Mouse (Mus musculus) embryonic facial prominence, embryonic 10.5 days (tissue): ENCODE data around the gene Tmcc3. TPM values are rescaled to one million over a fixed set of nuclear protein-coding genes. Genes with fewer than 3 reads are reported as not detected.
"Not testable (repeated sequence)": the region's sequence is repeated elsewhere in the genome, so short reads cannot be mapped to it uniquely, and the experiment has no call there.

Experiments
- DNase-seq: peaks from one replicate; pipeline ENCODE4 v3.0.0-alpha.2; 2017; ENCODE audit warnings: low spot score
- H3K27ac ChIP-seq: fragments of 300-500 bp; sonication (generic); replicated peaks from 2 replicates; pipeline ENCODE4 v1.5.1; 2016; ENCODE audit warnings: mild to moderate bottlenecking
- H3K27me3 ChIP-seq: fragments of 300-500 bp; sonication (generic); replicated peaks from 2 replicates; pipeline ENCODE4 v1.6.1; 2016; ENCODE audit warnings: low read depth, mild to moderate bottlenecking; ENCODE audit not compliant: poor library complexity, severe bottlenecking
- H3K36me3 ChIP-seq: fragments of 300-500 bp; sonication (generic); replicated peaks from 2 replicates; pipeline ENCODE4 v1.6.1; 2016; ENCODE audit warnings: mild to moderate bottlenecking, moderate library complexity
- H3K4me1 ChIP-seq: fragments of 300-500 bp; sonication (generic); 2 replicates; pipeline ENCODE4 v1.6.1; 2016
- H3K4me3 ChIP-seq: fragments of 300-500 bp; sonication (generic); 2 replicates; pipeline ENCODE4 v1.5.1; 2016; ENCODE audit warnings: mild to moderate bottlenecking, moderate library complexity
- H3K9me3 ChIP-seq: fragments of 300-500 bp; sonication (generic); 2 replicates; pipeline ENCODE4 v1.6.1; 2016; ENCODE audit warnings: mild to moderate bottlenecking
- WGBS: fragments of 180-500 bp; shearing (Covaris S2); methylation state at CpG from one replicate; pipeline ENCODE4 v1.1.7; 2016; 5-methylcytosine and 5-hydroxymethylcytosine counted together
- polyA plus RNA-seq: library from polyadenylated mRNA; unstranded; fragments of >200 nt; fragmentation: Nextera tagmentation; extraction: Ambion mirVana; gene quantifications from 2 replicates; pipeline ENCODE4 v1.2.1, GENCODE M21; 2016

The Tmcc3 gene
- polyA plus RNA-seq, 1 experiment from 2014 or later: 3.2 TPM

- H3K4me3 ChIP-seq: no peak overlapping the region
- H3K9me3 ChIP-seq: no peaks in the 10 kb centered on the region
- no peaks in the 10 kb centered on the region for H3K27me3 ChIP-seq
- H3K4me1 ChIP-seq: peaks cover 26% of the 10 kb centered on the region
- 63% methylated on average over 8 of the region's 8 CpGs for WGBS
- no peaks in the 10 kb centered on the region for H3K36me3 ChIP-seq
- H3K27ac ChIP-seq: no peak overlapping the region
- no peak for DNase-seq
Measured at GRCm38 (mm10) chr10:94575958-94576357, 264.2 kb downstream of the Tmcc3 start.

DNA sequence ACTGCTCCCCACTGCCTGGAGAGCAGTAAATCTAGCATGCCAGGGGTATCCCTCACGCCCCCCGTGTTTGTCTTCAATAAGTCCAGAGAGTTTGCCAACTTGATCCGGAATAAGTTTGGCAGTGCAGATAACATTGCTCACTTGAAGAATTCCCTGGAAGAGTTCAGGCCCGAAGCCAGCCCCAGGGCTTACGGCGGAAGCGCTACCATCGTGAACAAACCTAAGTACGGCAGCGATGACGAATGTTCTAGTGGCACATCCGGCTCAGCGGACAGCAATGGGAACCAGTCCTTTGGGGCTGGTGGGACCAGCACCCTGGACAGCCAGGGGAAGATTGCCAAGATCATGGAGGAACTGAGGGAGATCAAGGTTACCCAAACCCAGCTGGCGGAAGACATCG is 267.1 kb downstream of the Tmcc3 start:
- no peak overlapping the region for H3K27ac ChIP-seq
- H3K9me3 ChIP-seq: no peaks in the 10 kb centered on the region
- DNase-seq: no peak
- H3K4me1 ChIP-seq: peaks cover 24% of the 10 kb centered on the region
- no peaks in the 10 kb centered on the region for H3K27me3 ChIP-seq
- no peak overlapping the region for H3K4me3 ChIP-seq
- H3K36me3 ChIP-seq: no peaks in the 10 kb centered on the region
- 95% methylated on average over 15 of the region's 15 CpGs for WGBS

DNA sequence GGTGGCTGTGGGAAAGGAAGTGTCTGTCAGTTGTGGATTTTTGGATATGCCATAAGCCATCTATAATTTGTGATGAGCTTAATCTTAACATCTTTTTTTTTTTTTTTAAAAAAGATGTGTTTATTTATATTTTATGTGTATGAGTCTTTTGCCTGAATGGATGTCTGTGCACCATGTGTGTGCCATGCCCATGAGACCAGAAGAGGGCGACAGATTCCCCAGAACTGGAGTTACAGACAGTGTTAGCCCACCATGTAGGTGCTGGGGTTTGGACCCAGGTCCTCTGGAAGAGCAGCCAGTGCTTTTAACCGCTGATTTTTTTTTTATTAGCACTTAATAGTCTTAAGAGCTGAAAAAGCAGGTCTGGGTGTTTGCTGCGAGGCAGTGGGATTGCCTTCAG is 269.6 kb downstream of the Tmcc3 start:
- WGBS: 87% methylated on average over 3 of the region's 3 CpGs

GRCm38 (mm10) chr10:94583714-94584113 is 272.0 kb downstream of the Tmcc3 start:
- no peaks in the 10 kb centered on the region for H3K36me3 ChIP-seq
- no peak for DNase-seq
- no peaks in the 10 kb centered on the region for H3K27me3 ChIP-seq
- peaks cover 27% of the 10 kb centered on the region for H3K4me1 ChIP-seq
- H3K9me3 ChIP-seq: no peaks in the 10 kb centered on the region
- H3K4me3 ChIP-seq: no peak overlapping the region
- WGBS: 73% methylated on average over 4 of the region's 4 CpGs
- no peak overlapping the region for H3K27ac ChIP-seq

More for the DNA sequence above, 269.6 kb downstream of the Tmcc3 start:
- no peak for DNase-seq
- no peak overlapping the region for H3K4me3 ChIP-seq
- H3K9me3 ChIP-seq: no peaks in the 10 kb centered on the region
- H3K27me3 ChIP-seq: no peaks in the 10 kb centered on the region
- no peak overlapping the region for H3K27ac ChIP-seq
- peaks cover 26% of the 10 kb centered on the region for H3K4me1 ChIP-seq
- no peaks in the 10 kb centered on the region for H3K36me3 ChIP-seq

- peaks cover 27% of the 10 kb centered on the region for H3K4me1 ChIP-seq
- 69% methylated on average over 17 of the region's 17 CpGs for WGBS
- H3K27ac ChIP-seq: 0 out of 2 replicates have a peak overlapping the region, but pooled peaks have one; percentile 5
- H3K4me3 ChIP-seq: no peak overlapping the region
- no peaks in the 10 kb centered on the region for H3K27me3 ChIP-seq
- DNase-seq: no peak
- H3K9me3 ChIP-seq: no peaks in the 10 kb centered on the region
- no peaks in the 10 kb centered on the region for H3K36me3 ChIP-seq
Measured at GRCm38 (mm10) chr10:94584851-94585359, 273.2 kb downstream of the Tmcc3 start.

DNA sequence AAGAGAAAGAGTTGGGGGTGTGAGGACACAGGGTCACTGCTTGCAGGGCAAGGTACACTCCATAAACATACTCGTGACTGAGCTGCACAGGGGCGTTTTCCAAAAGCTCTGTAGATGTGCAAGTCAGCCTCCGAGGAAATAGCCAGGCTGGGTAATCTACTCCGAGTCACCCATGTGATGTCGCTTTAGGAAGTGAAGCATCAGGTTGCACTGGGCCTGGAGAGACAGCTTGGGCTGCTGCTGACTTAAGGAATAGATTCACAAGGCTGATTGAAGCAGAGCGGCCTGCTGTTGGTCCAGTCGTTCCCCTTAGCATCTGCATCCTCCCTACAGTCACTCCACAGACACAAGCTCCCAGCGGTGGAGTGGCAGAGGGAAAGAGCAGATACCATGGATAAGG is 274.1 kb downstream of the Tmcc3 start:
- Histone ChIP-seq H3K36me3 (no peaks in the 10 kb centered on the region), H3K27me3 (no peaks in the 10 kb centered on the region), H3K9me3 (no peaks in the 10 kb centered on the region), H3K27ac (no peak overlapping the region), H3K4me3 (no peak overlapping the region), H3K4me1 (peaks cover 27% of the 10 kb centered on the region)
- WGBS: 53% methylated on average over 8 of the region's 8 CpGs
- DNase-seq: peak; percentile 31

GRCm38 (mm10) chr10:94588976-94589375 is 277.2 kb downstream of the Tmcc3 start:
- Histone ChIP-seq H3K9me3 (no peaks in the 10 kb centered on the region), H3K27me3 (no peaks in the 10 kb centered on the region), H3K4me3 (no peak overlapping the region), H3K4me1 (peaks cover 23% of the 10 kb centered on the region), H3K27ac (no peak overlapping the region), H3K36me3 (no peaks in the 10 kb centered on the region)
- WGBS: 91% methylated on average over 5 of the region's 5 CpGs
- no peak for DNase-seq

- H3K27ac ChIP-seq: no peak overlapping the region
- no peak overlapping the region for H3K4me3 ChIP-seq
- H3K27me3 ChIP-seq: no peaks in the 10 kb centered on the region
- no peaks in the 10 kb centered on the region for H3K4me1 ChIP-seq
- 88% methylated on average over 9 of the region's 9 CpGs for WGBS
- no peaks in the 10 kb centered on the region for H3K9me3 ChIP-seq
- no peak for DNase-seq
- no peaks in the 10 kb centered on the region for H3K36me3 ChIP-seq
Measured at GRCm38 (mm10) chr10:94595705-94596104, 284.0 kb downstream of the Tmcc3 start.

- DNase-seq, H3K9me3 ChIP-seq, H3K27ac ChIP-seq, H3K36me3 ChIP-seq, H3K27me3 ChIP-seq, H3K4me3 ChIP-seq, H3K4me1 ChIP-seq: not testable (repeated sequence)
- 85% methylated on average over 2 of the region's 2 CpGs for WGBS
Measured at GRCm38 (mm10) chr10:94599846-94600245, 288.1 kb downstream of the Tmcc3 start.

- 93% methylated on average over 6 of the region's 6 CpGs for WGBS
- DNase-seq: no peak
- Histone ChIP-seq H3K36me3 (no peaks in the 10 kb centered on the region), H3K4me3 (no peak overlapping the region), H3K9me3 (no peaks in the 10 kb centered on the region), H3K27me3 (no peaks in the 10 kb centered on the region), H3K4me1 (no peaks in the 10 kb centered on the region), H3K27ac (no peak overlapping the region)
Measured at GRCm38 (mm10) chr10:94601034-94601433, 289.3 kb downstream of the Tmcc3 start.

DNA sequence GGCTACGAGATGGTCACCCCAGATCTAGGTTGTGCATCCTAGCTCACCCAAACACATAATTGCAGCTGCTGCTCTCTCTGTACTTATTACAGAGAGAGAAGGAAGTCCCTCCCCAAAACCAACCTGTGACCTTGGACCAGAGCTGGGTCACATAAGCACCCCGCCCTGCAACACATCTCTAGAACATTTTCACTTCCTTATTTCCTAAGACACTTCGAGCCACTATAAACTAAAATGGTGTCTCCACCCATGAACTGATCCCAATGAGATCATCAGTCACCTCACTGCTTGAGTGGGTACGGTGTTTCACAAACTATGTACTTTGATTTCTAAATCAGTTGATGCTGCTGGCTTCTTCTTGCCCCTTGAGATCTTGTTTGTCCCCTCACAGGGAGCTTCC is 293.7 kb downstream of the Tmcc3 start:
- 89% methylated on average over 4 of the region's 4 CpGs for WGBS
- DNase-seq: no peak
- no peak overlapping the region for H3K4me3 ChIP-seq

DNA sequence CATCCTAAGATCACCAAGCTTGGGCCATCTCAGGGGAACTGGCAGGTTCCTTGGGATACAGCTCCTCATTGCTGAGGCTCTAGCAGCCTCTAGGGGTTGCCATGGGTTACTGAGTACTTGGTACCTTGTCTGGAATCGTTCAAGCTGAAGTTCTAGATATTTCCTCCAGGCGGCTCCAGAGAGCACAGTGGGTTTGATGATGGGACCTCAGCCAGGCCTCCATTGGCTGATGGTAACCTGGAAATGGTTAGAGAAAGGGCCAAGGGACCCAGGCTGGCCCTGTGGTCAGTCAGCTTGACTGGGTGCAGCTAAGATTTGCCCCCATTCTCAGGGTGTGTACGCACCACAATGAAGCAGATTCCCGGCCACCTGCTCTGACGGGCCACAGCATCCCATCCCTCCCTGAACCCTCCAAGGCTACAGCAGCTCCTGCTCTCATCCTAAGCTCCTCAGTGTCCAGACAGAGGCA is 297.6 kb downstream of the Tmcc3 start:
- no peaks in the 10 kb centered on the region for H3K4me1 ChIP-seq
- WGBS: 58% methylated on average over 5 of the region's 5 CpGs
- no peaks in the 10 kb centered on the region for H3K9me3 ChIP-seq
- no peak overlapping the region for H3K4me3 ChIP-seq
- no peaks in the 10 kb centered on the region for H3K36me3 ChIP-seq
- peak; percentile 73 for DNase-seq
- no peaks in the 10 kb centered on the region; the same call in 1 of the 2 replicates for H3K27me3 ChIP-seq
- H3K27ac ChIP-seq: no peak overlapping the region

More for the DNA sequence above, 293.7 kb downstream of the Tmcc3 start:
- Histone ChIP-seq H3K36me3 (no peaks in the 10 kb centered on the region), H3K9me3 (no peaks in the 10 kb centered on the region), H3K27me3 (no peaks in the 10 kb centered on the region; the same call in 1 of the 2 replicates), H3K27ac (no peak overlapping the region), H3K4me1 (no peaks in the 10 kb centered on the region)

- 74% methylated on average over 13 of the region's 13 CpGs for WGBS
- H3K9me3 ChIP-seq: no peaks in the 10 kb centered on the region
- no peak overlapping the region for H3K27ac ChIP-seq
- no peaks in the 10 kb centered on the region for H3K36me3 ChIP-seq
- no peak for DNase-seq
- no peaks in the 10 kb centered on the region for H3K4me1 ChIP-seq
- no peaks in the 10 kb centered on the region; the same call in 1 of the 2 replicates for H3K27me3 ChIP-seq
- H3K4me3 ChIP-seq: no peak overlapping the region
Measured at GRCm38 (mm10) chr10:94611228-94611968, 299.6 kb downstream of the Tmcc3 start.
